Mouse (Mus musculus): ENCODE data around the gene Peli1. TPM values are rescaled to one million over a fixed set of nuclear protein-coding genes. Genes with fewer than 3 reads are reported as not detected.

Gene Peli1
- polyA plus RNA-seq, 1 experiment from 2014 or later, result 31.9 TPM

DNA sequence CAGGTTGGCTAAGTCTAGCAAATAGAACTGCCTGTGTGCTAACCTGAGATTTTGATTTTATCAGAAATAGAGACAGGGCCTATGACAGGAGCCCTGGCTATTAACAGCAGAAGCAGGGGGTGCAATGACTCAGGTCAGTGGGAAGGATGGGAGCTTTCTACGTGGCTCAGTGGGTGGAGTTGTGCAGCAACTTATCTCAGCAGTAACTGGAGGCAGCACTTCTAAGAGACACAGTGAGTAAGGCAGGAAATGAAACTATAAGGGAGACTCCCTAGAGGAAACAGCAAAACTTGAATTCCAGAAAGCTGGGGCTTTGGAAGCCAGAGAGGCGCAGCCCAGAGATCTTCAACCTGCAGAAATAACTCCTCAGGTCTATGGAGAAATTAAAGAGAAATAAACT lies 8.4 kb upstream of the Peli1 start:
- Histone ChIP-seq H3K4me2 (no peak overlapping the region; the same call in 1 of the 2 replicates), H3K4me3 (ENCODE audit: low read depth, low read length) (no peak overlapping the region), H3K27ac (ENCODE audit: low read depth, low read length) (peak overlapping the region; percentile 35; the same call in 1 of the 2 replicates), H3K9me3 (replicated peaks; ENCODE audit: control insufficient read depth, low read length) (no peaks in the 10 kb centered on the region), H3K36me3 (ENCODE audit: control insufficient read depth, insufficient read depth, low read length) (no peaks in the 10 kb centered on the region), H3K4me1 (ENCODE audit: control insufficient read depth, insufficient read depth, low read length) (peaks cover 15% of the 10 kb centered on the region), H3K9ac (ENCODE audit: low read depth, low read length) (no peak overlapping the region), H3K27me3 (ENCODE audit: control insufficient read depth, insufficient read depth, low read length) (no peaks in the 10 kb centered on the region)
- WGBS (ENCODE audit: insufficient replicate concordance), result 33% methylated on average over 2 of the region's 2 CpGs
- ATAC-seq (replicated peaks; ENCODE audit: insufficient number of reproducible peaks, low FRiP score, low TSS enrichment), result no peak; the same call in 1 of the 2 replicates

DNA sequence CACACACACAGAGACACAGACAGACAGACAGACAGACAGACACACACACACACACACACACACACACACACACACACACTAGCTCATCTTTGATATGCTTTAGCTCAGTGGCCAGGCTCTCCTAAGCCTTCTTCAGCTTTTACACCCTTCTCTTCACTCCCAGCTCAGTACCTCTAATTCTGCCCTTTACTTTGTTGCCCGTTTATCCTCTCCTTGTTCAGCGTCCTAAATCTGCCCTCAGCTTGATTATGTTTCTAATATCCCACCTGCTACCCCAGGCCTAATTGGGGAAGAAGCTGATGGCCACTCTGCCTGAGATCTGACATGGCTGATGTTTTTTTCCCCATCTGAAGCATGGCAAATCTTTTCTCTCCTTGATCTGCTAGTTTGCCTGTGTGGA lies 2.7 kb upstream of the Peli1 start:
- no peaks in the 10 kb centered on the region for H3K36me3 ChIP-seq (ENCODE audit: control insufficient read depth, insufficient read depth, low read length)
- H3K4me2 ChIP-seq, result no peak overlapping the region
- H3K27ac ChIP-seq (ENCODE audit: low read depth, low read length), result no peak overlapping the region
- H3K4me1 ChIP-seq (ENCODE audit: control insufficient read depth, insufficient read depth, low read length), result peaks cover 2% of the 10 kb centered on the region
- H3K9ac ChIP-seq (ENCODE audit: low read depth, low read length), result no peak overlapping the region
- WGBS (ENCODE audit: insufficient replicate concordance), result 55% methylated on average over 2 of the region's 2 CpGs
- no peaks in the 10 kb centered on the region for H3K27me3 ChIP-seq (ENCODE audit: control insufficient read depth, insufficient read depth, low read length)
- no peak overlapping the region for H3K4me3 ChIP-seq (ENCODE audit: low read depth, low read length)
- H3K9me3 ChIP-seq (replicated peaks; ENCODE audit: control insufficient read depth, low read length), result no peaks in the 10 kb centered on the region
- ATAC-seq (replicated peaks; ENCODE audit: insufficient number of reproducible peaks, low FRiP score, low TSS enrichment), result no peak

DNA sequence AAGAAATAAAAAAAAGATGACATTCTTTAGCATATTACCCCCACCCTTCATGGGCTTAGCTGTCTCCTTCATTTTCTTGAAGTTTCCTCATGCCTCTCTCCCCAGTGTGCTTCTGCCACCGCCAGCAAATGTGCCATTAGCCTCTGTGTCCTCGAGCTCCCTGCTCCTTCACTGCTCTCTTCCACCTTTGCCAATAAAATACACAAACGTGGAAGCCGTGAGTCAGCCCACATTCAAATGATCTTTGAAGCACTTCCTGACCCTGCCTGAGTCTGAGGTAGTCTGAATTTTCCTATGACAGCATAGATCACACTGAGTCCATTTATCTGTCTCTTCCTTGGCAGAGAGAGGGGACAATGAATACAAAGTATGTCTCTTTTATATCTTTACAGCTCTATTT lies 1.5 kb upstream of the Peli1 start:
- Histone ChIP-seq H3K4me2 (no peak overlapping the region), H3K9me3 (replicated peaks; ENCODE audit: control insufficient read depth, low read length) (no peaks in the 10 kb centered on the region), H3K4me3 (ENCODE audit: low read depth, low read length) (no peak overlapping the region), H3K4me1 (ENCODE audit: control insufficient read depth, insufficient read depth, low read length) (peaks cover 6% of the 10 kb centered on the region), H3K36me3 (ENCODE audit: control insufficient read depth, insufficient read depth, low read length) (no peaks in the 10 kb centered on the region), H3K27ac (ENCODE audit: low read depth, low read length) (no peak overlapping the region), H3K27me3 (ENCODE audit: control insufficient read depth, insufficient read depth, low read length) (no peaks in the 10 kb centered on the region), H3K9ac (ENCODE audit: low read depth, low read length) (no peak overlapping the region)
- WGBS (ENCODE audit: insufficient replicate concordance), result 58% methylated on average over 4 of the region's 4 CpGs
- ATAC-seq (replicated peaks; ENCODE audit: insufficient number of reproducible peaks, low FRiP score, low TSS enrichment), result no peak

DNA sequence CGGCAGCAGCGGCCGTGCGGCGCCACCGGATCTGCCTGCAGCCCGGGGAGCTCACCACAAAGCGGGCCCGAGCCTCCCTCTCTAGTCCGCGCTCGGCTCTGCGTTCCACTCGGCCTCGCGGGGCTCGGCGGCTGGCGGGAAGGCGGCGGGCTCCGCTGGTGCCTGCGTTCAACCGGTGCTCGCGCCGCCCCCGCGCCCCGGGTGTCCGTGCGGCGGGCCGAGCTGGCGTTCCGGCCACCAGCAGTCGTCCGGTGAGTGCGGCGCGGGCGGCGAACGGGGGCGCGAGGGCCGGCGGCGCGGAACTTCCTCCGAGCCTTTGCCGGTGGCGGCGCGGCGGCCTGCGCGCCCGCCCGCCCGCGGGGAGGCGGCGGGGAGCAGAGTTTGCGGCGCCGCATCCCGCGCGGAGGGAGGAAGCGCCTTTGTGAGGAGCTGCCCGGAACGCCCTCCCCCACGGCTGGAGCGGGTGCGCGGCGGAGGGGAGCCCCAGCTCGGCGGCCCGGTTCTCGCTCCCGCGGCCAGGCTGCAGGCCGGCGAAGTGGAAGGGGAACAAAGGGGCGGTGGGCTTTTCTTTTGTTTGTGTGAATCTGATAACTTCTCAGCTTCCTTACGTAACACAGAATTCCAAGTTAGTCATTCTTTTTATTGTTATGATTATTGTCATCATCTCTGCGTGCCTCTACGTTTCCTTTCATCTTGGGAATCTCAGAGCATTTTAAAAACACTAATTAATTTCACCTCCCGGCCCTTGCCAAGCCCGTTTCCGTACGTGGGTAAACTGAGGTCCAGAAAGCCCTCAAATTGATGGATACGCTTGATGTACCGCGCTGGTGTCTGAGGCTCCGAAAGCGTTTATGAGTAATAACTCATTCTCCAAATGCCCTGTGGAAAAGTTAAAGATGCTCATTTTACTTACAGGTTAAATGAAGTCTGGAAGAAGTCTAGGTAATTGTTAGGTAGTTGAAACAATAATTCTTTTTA lies 626 bp downstream of the Peli1 start:
- Histone ChIP-seq H3K4me1 (ENCODE audit: control insufficient read depth, insufficient read depth, low read length) (peaks cover 6% of the 10 kb centered on the region), H3K4me2 (peak overlapping the region; percentile 69), H3K27ac (ENCODE audit: low read depth, low read length) (peak overlapping the region; percentile 100), H3K36me3 (ENCODE audit: control insufficient read depth, insufficient read depth, low read length) (no peaks in the 10 kb centered on the region), H3K9me3 (replicated peaks; ENCODE audit: control insufficient read depth, low read length) (no peaks in the 10 kb centered on the region), H3K4me3 (ENCODE audit: low read depth, low read length) (peak overlapping the region; percentile 95), H3K27me3 (ENCODE audit: control insufficient read depth, insufficient read depth, low read length) (no peaks in the 10 kb centered on the region), H3K9ac (ENCODE audit: low read depth, low read length) (peak overlapping the region; percentile 99)
- peak; percentile 70 for ATAC-seq (replicated peaks; ENCODE audit: insufficient number of reproducible peaks, low FRiP score, low TSS enrichment)
- under 1% methylated on average over 77 of the region's 99 CpGs for WGBS (ENCODE audit: insufficient replicate concordance)

DNA sequence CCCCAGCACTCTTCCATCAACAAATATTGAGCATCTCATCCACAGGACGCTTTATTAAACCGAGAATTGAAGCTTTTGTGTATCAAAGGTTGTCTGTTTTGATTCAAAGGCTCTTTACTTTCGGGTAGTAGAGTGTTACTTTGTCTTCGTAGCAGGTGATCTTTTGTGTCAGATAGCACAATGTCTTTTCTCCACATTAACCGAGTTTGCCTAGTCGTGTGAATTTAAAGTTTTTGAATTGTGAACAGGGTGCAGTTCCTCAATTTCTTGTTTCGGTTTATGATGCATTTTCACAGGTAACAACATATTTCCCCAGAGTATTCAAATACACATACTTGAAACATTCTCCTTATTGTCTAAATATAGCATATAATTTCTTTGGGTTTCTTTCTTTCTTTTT lies 1.5 kb downstream of the Peli1 start:
- Histone ChIP-seq H3K4me1 (ENCODE audit: control insufficient read depth, insufficient read depth, low read length) (peaks cover 6% of the 10 kb centered on the region), H3K4me2 (peak overlapping the region; percentile 69), H3K27me3 (ENCODE audit: control insufficient read depth, insufficient read depth, low read length) (no peaks in the 10 kb centered on the region), H3K9ac (ENCODE audit: low read depth, low read length) (peak overlapping the region; percentile 46; the same call in 1 of the 2 replicates), H3K27ac (ENCODE audit: low read depth, low read length) (no peak overlapping the region), H3K4me3 (ENCODE audit: low read depth, low read length) (peak overlapping the region; percentile 95), H3K36me3 (ENCODE audit: control insufficient read depth, insufficient read depth, low read length) (no peaks in the 10 kb centered on the region), H3K9me3 (replicated peaks; ENCODE audit: control insufficient read depth, low read length) (no peaks in the 10 kb centered on the region)
- no peak for ATAC-seq (replicated peaks; ENCODE audit: insufficient number of reproducible peaks, low FRiP score, low TSS enrichment)
- 24% methylated on average over 7 of the region's 7 CpGs for WGBS (ENCODE audit: insufficient replicate concordance)

DNA sequence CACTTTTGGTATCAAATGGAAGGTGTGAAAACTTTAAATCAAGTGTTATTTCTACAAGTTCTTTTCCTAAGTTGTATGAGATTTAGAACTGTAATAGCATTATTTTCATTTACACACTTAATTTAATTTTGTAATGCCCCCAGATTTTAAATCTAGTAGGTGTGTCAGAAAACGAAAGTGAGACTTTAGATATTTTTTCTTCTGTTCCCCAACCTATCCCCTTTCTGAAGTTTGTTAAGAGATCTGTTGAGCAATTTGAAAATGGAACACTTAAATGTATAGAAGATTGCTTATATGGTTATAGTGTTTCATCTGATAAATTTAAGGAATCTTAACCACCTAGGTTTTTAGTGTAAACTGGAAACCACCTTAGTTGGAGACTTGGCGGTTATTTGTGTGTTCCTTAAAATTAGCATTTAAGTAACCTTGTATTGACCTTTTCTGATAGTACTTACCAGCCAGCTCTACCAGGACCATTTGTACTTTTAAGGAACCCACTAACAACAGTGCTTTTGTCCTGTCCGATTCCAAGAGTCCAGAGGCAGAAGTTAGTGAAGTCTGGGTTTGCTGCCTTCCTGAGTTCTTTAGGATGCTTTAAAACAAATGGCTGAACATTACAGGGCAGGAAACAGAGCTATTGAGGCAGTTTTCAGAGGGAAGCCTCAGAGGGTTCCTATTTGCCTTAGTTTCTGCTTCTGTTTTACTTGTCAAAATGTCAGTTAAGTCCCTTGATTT lies 2.2 kb downstream of the Peli1 start:
- Histone ChIP-seq H3K9me3 (replicated peaks; ENCODE audit: control insufficient read depth, low read length) (no peaks in the 10 kb centered on the region), H3K4me2 (peak overlapping the region; percentile 56), H3K4me3 (ENCODE audit: low read depth, low read length) (peak overlapping the region; percentile 29), H3K36me3 (ENCODE audit: control insufficient read depth, insufficient read depth, low read length) (no peaks in the 10 kb centered on the region), H3K27me3 (ENCODE audit: control insufficient read depth, insufficient read depth, low read length) (no peaks in the 10 kb centered on the region), H3K9ac (ENCODE audit: low read depth, low read length) (peak overlapping the region; percentile 39; the same call in 1 of the 2 replicates), H3K27ac (ENCODE audit: low read depth, low read length) (no peak overlapping the region), H3K4me1 (ENCODE audit: control insufficient read depth, insufficient read depth, low read length) (peaks cover 6% of the 10 kb centered on the region)
- no peak for ATAC-seq (replicated peaks; ENCODE audit: insufficient number of reproducible peaks, low FRiP score, low TSS enrichment)
- WGBS (ENCODE audit: insufficient replicate concordance), result 31% methylated on average over 3 of the region's 3 CpGs

DNA sequence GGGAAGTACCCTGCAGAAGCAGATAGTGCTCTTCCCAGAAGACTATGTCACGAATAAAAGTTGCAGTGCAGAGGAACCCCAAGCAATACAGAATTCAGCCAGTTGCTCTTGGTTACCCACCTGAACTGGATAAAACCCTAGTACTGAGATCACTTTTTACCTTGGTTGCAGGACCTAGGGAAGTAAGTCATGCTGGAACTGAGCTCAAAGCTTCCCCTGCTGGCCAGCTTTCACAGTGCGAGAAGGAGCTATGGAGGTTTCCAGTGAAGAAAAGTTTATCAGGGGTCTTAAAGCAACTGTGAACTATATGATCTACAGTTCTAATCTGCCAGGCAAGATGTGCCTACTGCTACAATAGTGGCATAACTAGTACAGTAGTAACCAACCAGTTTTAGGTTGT lies 5.5 kb downstream of the Peli1 start:
- no peak overlapping the region for H3K4me2 ChIP-seq
- no peaks in the 10 kb centered on the region for H3K36me3 ChIP-seq (ENCODE audit: control insufficient read depth, insufficient read depth, low read length)
- H3K9me3 ChIP-seq (replicated peaks; ENCODE audit: control insufficient read depth, low read length), result no peaks in the 10 kb centered on the region
- no peak overlapping the region for H3K4me3 ChIP-seq (ENCODE audit: low read depth, low read length)
- no peak for ATAC-seq (replicated peaks; ENCODE audit: insufficient number of reproducible peaks, low FRiP score, low TSS enrichment)
- no peak overlapping the region for H3K27ac ChIP-seq (ENCODE audit: low read depth, low read length)
- WGBS (ENCODE audit: insufficient replicate concordance), result 82% methylated on average over 2 of the region's 2 CpGs
- H3K9ac ChIP-seq (ENCODE audit: low read depth, low read length), result no peak overlapping the region
- no peaks in the 10 kb centered on the region for H3K27me3 ChIP-seq (ENCODE audit: control insufficient read depth, insufficient read depth, low read length)
- peaks cover 6% of the 10 kb centered on the region for H3K4me1 ChIP-seq (ENCODE audit: control insufficient read depth, insufficient read depth, low read length)

DNA sequence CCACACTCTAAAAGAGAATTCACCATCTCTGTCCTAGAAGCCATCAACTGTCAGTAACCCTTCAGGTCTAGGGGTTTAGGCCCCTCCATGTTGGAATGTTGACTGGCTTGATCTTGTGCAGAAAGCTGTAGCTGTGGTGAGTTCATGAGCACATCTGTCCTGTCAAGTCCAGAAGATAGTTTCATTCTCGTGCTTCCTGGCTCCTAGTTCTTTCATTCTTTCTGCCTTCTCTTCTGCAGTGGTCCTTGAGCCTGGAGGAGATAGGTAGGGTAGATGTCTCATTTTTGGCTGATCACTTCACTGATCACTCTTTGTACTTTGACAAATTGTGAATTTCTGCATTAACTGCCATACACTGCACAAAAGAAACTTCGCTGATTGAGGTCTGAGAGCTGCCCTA lies 7.4 kb downstream of the Peli1 start:
- H3K36me3 ChIP-seq (ENCODE audit: control insufficient read depth, insufficient read depth, low read length), result no peaks in the 10 kb centered on the region
- H3K4me3 ChIP-seq (ENCODE audit: low read depth, low read length), result no peak overlapping the region
- no peak overlapping the region for H3K9ac ChIP-seq (ENCODE audit: low read depth, low read length)
- H3K27me3 ChIP-seq (ENCODE audit: control insufficient read depth, insufficient read depth, low read length), result no peaks in the 10 kb centered on the region
- WGBS (ENCODE audit: insufficient replicate concordance), result 72% methylated on average over 2 of the region's 2 CpGs
- H3K9me3 ChIP-seq (replicated peaks; ENCODE audit: control insufficient read depth, low read length), result no peaks in the 10 kb centered on the region
- no peak overlapping the region for H3K27ac ChIP-seq (ENCODE audit: low read depth, low read length)
- no peak overlapping the region for H3K4me2 ChIP-seq
- ATAC-seq (replicated peaks; ENCODE audit: insufficient number of reproducible peaks, low FRiP score, low TSS enrichment), result no peak
- H3K4me1 ChIP-seq (ENCODE audit: control insufficient read depth, insufficient read depth, low read length), result peaks cover 3% of the 10 kb centered on the region

Data from heart, embryonic 11.5 days (tissue).